Mouse (Mus musculus) hindbrain, embryonic 12.5 days (tissue): ENCODE measurements around the gene Fen1. TPM values are rescaled to one million over a fixed set of nuclear protein-coding genes. Genes with fewer than 3 reads are reported as not detected.

ENCODE experiments used
- ATAC-seq: fragments of 200-750 bp; cut with Nextera tagmentation; 2 replicates; pipeline ENCODE4 v1.8.0; 2017; ENCODE audit warnings: moderate TSS enrichment; ENCODE audit not compliant: low FRiP score
- H3K27ac ChIP-seq: fragments of 300-500 bp; sonication (generic); 2 replicates; pipeline ENCODE4 v1.5.1; 2016; ENCODE audit warnings: mild to moderate bottlenecking
- H3K27me3 ChIP-seq: fragments of 300-500 bp; sonication (generic); 2 replicates; pipeline ENCODE4 v1.6.1; 2016; ENCODE audit warnings: mild to moderate bottlenecking
- H3K36me3 ChIP-seq: fragments of 300-500 bp; sonication (generic); 2 replicates; pipeline ENCODE4 v1.6.1; 2016; ENCODE audit warnings: mild to moderate bottlenecking
- H3K4me1 ChIP-seq: fragments of 300-500 bp; sonication (generic); 2 replicates; pipeline ENCODE4 v1.6.1; 2016
- H3K4me2 ChIP-seq: fragments of 300-500 bp; sonication (generic); replicated peaks from 2 replicates; pipeline ENCODE4 v1.6.1; 2016; ENCODE audit warnings: mild to moderate bottlenecking
- H3K4me3 ChIP-seq: fragments of 300-500 bp; sonication (generic); 2 replicates; pipeline ENCODE4 v1.5.1; 2016; ENCODE audit warnings: mild to moderate bottlenecking
- H3K9ac ChIP-seq: fragments of 300-500 bp; sonication (generic); 2 replicates; pipeline ENCODE4 v1.6.1; 2016; ENCODE audit warnings: mild to moderate bottlenecking, moderate library complexity
- H3K9me3 ChIP-seq: fragments of 300-500 bp; sonication (generic); replicated peaks from 2 replicates; pipeline ENCODE4 v1.6.1; 2016; ENCODE audit warnings: mild to moderate bottlenecking
- WGBS: fragments of 180-500 bp; shearing (Covaris S2); methylation state at CpG from one replicate; pipeline ENCODE4 v1.1.7; 2016; 5-methylcytosine and 5-hydroxymethylcytosine counted together
- polyA plus RNA-seq: library from polyadenylated mRNA; unstranded; fragments of >200 nt; fragmentation: Nextera tagmentation; extraction: Ambion mirVana; gene quantifications from 2 replicates; pipeline ENCODE4 v1.2.1, GENCODE M21; 2016

The Fen1 gene
- polyA plus RNA-seq, 1 experiment from 2014 or later: 62.4 TPM

GRCm38 (mm10) chr19:10208851-10209250 lies 4.9 kb upstream of the Fen1 start:
- Histone ChIP-seq H3K27ac (no peak overlapping the region), H3K27me3 (no peaks in the 10 kb centered on the region), H3K4me3 (no peak overlapping the region), H3K9ac (no peak overlapping the region), H3K9me3 (no peaks in the 10 kb centered on the region), H3K4me2 (no peak overlapping the region), H3K4me1 (peaks cover 8% of the 10 kb centered on the region), H3K36me3 (peaks cover 62% of the 10 kb centered on the region)
- no peak for ATAC-seq
- WGBS: 85% methylated on average over 3 of the region's 3 CpGs

GRCm38 (mm10) chr19:10205051-10205450 lies 1.1 kb upstream of the Fen1 start:
- H3K36me3 ChIP-seq: peaks cover 50% of the 10 kb centered on the region
- H3K4me2 ChIP-seq: peak overlapping the region; percentile 86
- 78% methylated on average over 6 of the region's 6 CpGs for WGBS
- H3K9me3 ChIP-seq: no peaks in the 10 kb centered on the region
- H3K27me3 ChIP-seq: no peaks in the 10 kb centered on the region
- H3K9ac ChIP-seq: peak overlapping the region; percentile 80; the same call in 1 of the 2 replicates
- H3K27ac ChIP-seq: no peak overlapping the region
- ATAC-seq: no peak
- H3K4me1 ChIP-seq: peaks cover 17% of the 10 kb centered on the region
- H3K4me3 ChIP-seq: peak overlapping the region; percentile 82; the same call in 1 of the 2 replicates

- Histone ChIP-seq H3K4me2 (peak overlapping the region; percentile 86), H3K36me3 (peaks cover 50% of the 10 kb centered on the region), H3K4me3 (peak overlapping the region; percentile 82), H3K27me3 (no peaks in the 10 kb centered on the region), H3K4me1 (peaks cover 17% of the 10 kb centered on the region), H3K9ac (peak overlapping the region; percentile 80), H3K27ac (no peak overlapping the region; the same call in 1 of the 2 replicates), H3K9me3 (no peaks in the 10 kb centered on the region)
- ATAC-seq: peak; percentile 53; the same call in 1 of the 2 replicates
- WGBS: 2% methylated on average over 5 of the region's 5 CpGs
Measured at GRCm38 (mm10) chr19:10204616-10205001, 640 bp upstream of the Fen1 start.

- Histone ChIP-seq H3K27me3 (no peaks in the 10 kb centered on the region), H3K4me2 (peak overlapping the region; percentile 86), H3K27ac (peak overlapping the region; percentile 73), H3K36me3 (peaks cover 44% of the 10 kb centered on the region), H3K4me3 (peak overlapping the region; percentile 82), H3K9ac (peak overlapping the region; percentile 80), H3K4me1 (peaks cover 17% of the 10 kb centered on the region), H3K9me3 (no peaks in the 10 kb centered on the region)
- 3% methylated on average over 23 of the region's 23 CpGs for WGBS
- ATAC-seq: no peak; the same call in 1 of the 2 replicates
Measured at GRCm38 (mm10) chr19:10203146-10203847, 672 bp downstream of the Fen1 start.

GRCm38 (mm10) chr19:10198723-10199122 lies 5.2 kb downstream of the Fen1 start:
- no peak overlapping the region for H3K27ac ChIP-seq
- WGBS: 30% methylated on average over 3 of the region's 3 CpGs
- peak; percentile 22 for ATAC-seq

GRCm38 (mm10) chr19:10198286-10198685 lies 5.7 kb downstream of the Fen1 start:
- no peak overlapping the region for H3K4me3 ChIP-seq
- WGBS: 93% methylated on average over 2 of the region's 2 CpGs
- no peak overlapping the region for H3K4me2 ChIP-seq
- no peaks in the 10 kb centered on the region for H3K9me3 ChIP-seq
- peaks cover 8% of the 10 kb centered on the region for H3K4me1 ChIP-seq
- H3K36me3 ChIP-seq: peaks cover 59% of the 10 kb centered on the region
- H3K27ac ChIP-seq: no peak overlapping the region
- ATAC-seq: no peak
- H3K27me3 ChIP-seq: no peaks in the 10 kb centered on the region
- H3K9ac ChIP-seq: no peak overlapping the region

More at GRCm38 (mm10) chr19:10198723-10199122, 5.2 kb downstream of the Fen1 start:
- Histone ChIP-seq H3K4me1 (peaks cover 9% of the 10 kb centered on the region), H3K9ac (no peak overlapping the region), H3K4me2 (no peak overlapping the region), H3K9me3 (no peaks in the 10 kb centered on the region), H3K27me3 (no peaks in the 10 kb centered on the region), H3K4me3 (no peak overlapping the region), H3K36me3 (peaks cover 55% of the 10 kb centered on the region)

- Histone ChIP-seq H3K4me3 (no peak overlapping the region), H3K36me3 (peaks cover 71% of the 10 kb centered on the region), H3K27me3 (no peaks in the 10 kb centered on the region), H3K27ac (no peak overlapping the region), H3K9me3 (no peaks in the 10 kb centered on the region), H3K9ac (no peak overlapping the region), H3K4me1 (no peaks in the 10 kb centered on the region), H3K4me2 (no peak overlapping the region)
- ATAC-seq: no peak
- WGBS: 95% methylated on average over 4 of the region's 4 CpGs
Measured at GRCm38 (mm10) chr19:10197130-10197529, 6.8 kb downstream of the Fen1 start.

GRCm38 (mm10) chr19:10195252-10195651 lies 8.7 kb downstream of the Fen1 start:
- Histone ChIP-seq H3K4me3 (no peak overlapping the region), H3K4me1 (no peaks in the 10 kb centered on the region), H3K27me3 (no peaks in the 10 kb centered on the region), H3K27ac (no peak overlapping the region), H3K9me3 (no peaks in the 10 kb centered on the region), H3K36me3 (peaks cover 79% of the 10 kb centered on the region), H3K4me2 (no peak overlapping the region), H3K9ac (no peak overlapping the region)
- 78% methylated on average over 5 of the region's 5 CpGs for WGBS
- no peak for ATAC-seq

GRCm38 (mm10) chr19:10194337-10194736 lies 9.6 kb downstream of the Fen1 start:
- Histone ChIP-seq H3K4me1 (no peaks in the 10 kb centered on the region), H3K36me3 (peaks cover 80% of the 10 kb centered on the region), H3K9ac (no peak overlapping the region), H3K4me3 (no peak overlapping the region), H3K27ac (no peak overlapping the region), H3K4me2 (no peak overlapping the region), H3K9me3 (no peaks in the 10 kb centered on the region), H3K27me3 (no peaks in the 10 kb centered on the region)
- WGBS: 88% methylated on average over 11 of the region's 11 CpGs
- no peak for ATAC-seq

GRCm38 (mm10) chr19:10191326-10191725 lies 12.6 kb downstream of the Fen1 start:
- no peak overlapping the region for H3K9ac ChIP-seq
- no peak for ATAC-seq
- no peaks in the 10 kb centered on the region for H3K27me3 ChIP-seq
- H3K4me1 ChIP-seq: peaks cover 8% of the 10 kb centered on the region
- no peak overlapping the region for H3K4me2 ChIP-seq
- H3K4me3 ChIP-seq: no peak overlapping the region
- 84% methylated on average over 7 of the region's 7 CpGs for WGBS
- peaks cover 98% of the 10 kb centered on the region for H3K36me3 ChIP-seq
- H3K9me3 ChIP-seq: no peaks in the 10 kb centered on the region
- no peak overlapping the region for H3K27ac ChIP-seq

- 61% methylated on average over 2 of the region's 2 CpGs for WGBS
Measured at GRCm38 (mm10) chr19:10190796-10191195, 13.2 kb downstream of the Fen1 start.

GRCm38 (mm10) chr19:10189940-10190339 lies 14.0 kb downstream of the Fen1 start:
- peaks cover 21% of the 10 kb centered on the region for H3K4me1 ChIP-seq
- H3K27me3 ChIP-seq: no peaks in the 10 kb centered on the region
- no peak overlapping the region for H3K9ac ChIP-seq
- no peak overlapping the region for H3K4me2 ChIP-seq
- ATAC-seq: no peak
- H3K9me3 ChIP-seq: no peaks in the 10 kb centered on the region
- WGBS: 95% methylated on average over 8 of the region's 8 CpGs
- no peak overlapping the region for H3K4me3 ChIP-seq
- H3K27ac ChIP-seq: no peak overlapping the region
- peaks cover 98% of the 10 kb centered on the region for H3K36me3 ChIP-seq

More at GRCm38 (mm10) chr19:10190796-10191195, 13.2 kb downstream of the Fen1 start:
- Histone ChIP-seq H3K4me2 (no peak overlapping the region), H3K9ac (no peak overlapping the region), H3K4me1 (peaks cover 12% of the 10 kb centered on the region), H3K36me3 (peaks cover 98% of the 10 kb centered on the region), H3K4me3 (no peak overlapping the region), H3K27me3 (no peaks in the 10 kb centered on the region), H3K9me3 (no peaks in the 10 kb centered on the region), H3K27ac (no peak overlapping the region)
- no peak for ATAC-seq

GRCm38 (mm10) chr19:10189022-10189421 lies 14.9 kb downstream of the Fen1 start:
- Histone ChIP-seq H3K9ac (no peak overlapping the region), H3K36me3 (peaks cover 89% of the 10 kb centered on the region), H3K4me1 (peaks cover 29% of the 10 kb centered on the region), H3K27ac (no peak overlapping the region), H3K9me3 (no peaks in the 10 kb centered on the region), H3K4me2 (no peak overlapping the region), H3K27me3 (no peaks in the 10 kb centered on the region), H3K4me3 (no peak overlapping the region)
- no peak for ATAC-seq
- WGBS: 95% methylated on average over 6 of the region's 6 CpGs
